Mouse (Mus musculus) midbrain, embryonic 15.5 days (tissue): ENCODE data around the gene Anxa4. TPM values are rescaled to one million over a fixed set of nuclear protein-coding genes. Genes with fewer than 3 reads are reported as not detected.

Experiments
- ATAC-seq: fragments of 200-750 bp; cut with Nextera tagmentation; replicated peaks from 2 replicates; pipeline ENCODE4 v1.8.0; 2017; ENCODE audit warnings: moderate TSS enrichment
- H3K27ac ChIP-seq: fragments of 300-500 bp; sonication (generic); 2 replicates; pipeline ENCODE4 v1.5.1; 2015; ENCODE audit warnings: mild to moderate bottlenecking, inconsistent platforms
- H3K27me3 ChIP-seq: fragments of 300-500 bp; sonication (generic); replicated peaks from 2 replicates; pipeline ENCODE4 v1.6.1; 2015; ENCODE audit warnings: inconsistent platforms
- H3K36me3 ChIP-seq: fragments of 300-500 bp; sonication (generic); replicated peaks from 2 replicates; pipeline ENCODE4 v1.6.1; 2015; ENCODE audit warnings: inconsistent platforms
- H3K4me1 ChIP-seq: fragments of 300-500 bp; sonication (generic); 2 replicates; pipeline ENCODE4 v1.6.1; 2015; ENCODE audit warnings: inconsistent platforms
- H3K4me2 ChIP-seq: fragments of 300-500 bp; sonication (generic); 2 replicates; pipeline ENCODE4 v1.6.1; 2015; ENCODE audit warnings: inconsistent platforms, mild to moderate bottlenecking, moderate library complexity
- H3K4me3 ChIP-seq: fragments of 300-500 bp; sonication (generic); 2 replicates; pipeline ENCODE4 v1.5.1; 2015; ENCODE audit warnings: mild to moderate bottlenecking, inconsistent platforms
- H3K9ac ChIP-seq: fragments of 300-500 bp; sonication (generic); 2 replicates; pipeline ENCODE4 v1.6.1; 2015; ENCODE audit warnings: mild to moderate bottlenecking, inconsistent platforms
- H3K9me3 ChIP-seq: fragments of 300-500 bp; sonication (generic); 2 replicates; pipeline ENCODE4 v1.6.1; 2016; ENCODE audit warnings: inconsistent platforms
- WGBS: fragments of 180-500 bp; shearing (Covaris S2); methylation state at CpG from one replicate; pipeline ENCODE4 v1.1.7; 2015; ENCODE audit warnings: mixed read lengths; 5-methylcytosine and 5-hydroxymethylcytosine counted together
- polyA plus RNA-seq: library from polyadenylated mRNA; unstranded; fragments of >200 nt; fragmentation: Nextera tagmentation; extraction: Ambion mirVana; gene quantifications from 2 replicates; pipeline ENCODE4 v1.2.1, GENCODE M21; 2015

Anxa4 gene
- polyA plus RNA-seq, 1 experiment from 2014 or later, result 5.5 TPM

GRCm38 (mm10) chr6:86686971-86687370, 106.4 kb downstream of the Anxa4 start:
- no peak for ATAC-seq
- 66% methylated on average over 1 of the region's 1 CpGs for WGBS
- H3K27ac ChIP-seq, result no peak overlapping the region
- no peak overlapping the region for H3K9ac ChIP-seq
- no peaks in the 10 kb centered on the region for H3K9me3 ChIP-seq
- no peak overlapping the region for H3K4me2 ChIP-seq
- peaks cover 14% of the 10 kb centered on the region for H3K4me1 ChIP-seq
- no peak overlapping the region for H3K4me3 ChIP-seq
- no peaks in the 10 kb centered on the region for H3K27me3 ChIP-seq
- H3K36me3 ChIP-seq, result peaks cover 37% of the 10 kb centered on the region; the same call in 1 of the 2 replicates

Other genes with a start within 250 kb of the Anxa4 start
- 0.47 and 1.7 TPM in 2 replicates for gene Asprv1, start 165.4 kb downstream of the Anxa4 start, polyA plus RNA-seq
- gene Mxd1, start 124.4 kb downstream of the Anxa4 start, polyA plus RNA-seq, result 23.9 and 24.5 TPM in 2 replicates
- 91.5 and 92.0 TPM in 2 replicates for gene Snrnp27, start 109.1 kb downstream of the Anxa4 start, polyA plus RNA-seq
- 33.8 and 34.5 TPM in 2 replicates for gene Gmcl1, start 60.2 kb downstream of the Anxa4 start, polyA plus RNA-seq
- gene Aak1, start 55.9 kb upstream of the Anxa4 start, polyA plus RNA-seq, result 44.0 and 51.8 TPM in 2 replicates
- 127 and 129 TPM in 2 replicates for gene Nfu1, start 215.7 kb upstream of the Anxa4 start, polyA plus RNA-seq
- 25.0 and 27.7 TPM in 2 replicates for gene Gfpt1, start 249.3 kb upstream of the Anxa4 start, polyA plus RNA-seq